Mouse (Mus musculus): ENCODE measurements at regions not wholly inside any gene's neighbourhood (a gene's known extent, or its start where the extent isn't known, plus 50 kb on each side); places are given as distances from the start of the nearest gene placed in this dataset.

DNA sequence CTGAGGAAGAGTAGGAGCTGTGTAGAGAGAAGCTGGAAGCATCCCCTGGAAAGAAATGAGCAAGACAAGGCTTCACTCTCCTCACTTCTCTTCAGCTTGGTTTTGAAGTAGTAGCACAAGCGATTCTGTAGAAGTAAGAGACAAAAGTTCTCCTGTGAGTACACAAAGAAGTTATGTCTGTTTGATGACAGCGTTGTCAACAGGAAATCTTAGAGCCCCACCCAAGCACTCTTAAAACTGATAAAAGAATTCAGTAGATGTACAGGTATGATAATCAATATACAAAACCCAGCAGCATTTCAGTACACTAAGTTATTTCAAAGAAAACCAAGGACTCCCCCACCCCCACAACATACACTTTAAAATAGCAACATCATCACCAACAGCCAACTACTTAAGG lies 194.9 kb downstream of the Etnk1 start:
- no peak for TF ChIP-seq EP300 (IDR thresholded peaks at IDR 0.05; ENCODE audit: low read depth)
- TF ChIP-seq CTCF (IDR thresholded peaks at IDR 0.05; ENCODE audit: low read depth), result no peak
